Mouse (Mus musculus) neural tube, embryonic 14.5 days (tissue): ENCODE measurements at regions not wholly inside any gene's neighbourhood (a gene's known extent, or its start where the extent isn't known, plus 50 kb on each side); places are given as distances from the start of the nearest gene placed in this dataset.

Experiments used
- ATAC-seq: fragments of 200-750 bp; cut with Nextera tagmentation; 2 replicates; pipeline ENCODE4 v1.8.0; 2017; ENCODE audit warnings: low read depth, mild to moderate bottlenecking, moderate TSS enrichment, moderate library complexity
- H3K27ac ChIP-seq: fragments of 300-500 bp; sonication (generic); 2 replicates; pipeline ENCODE4 v1.5.1; 2014; ENCODE audit warnings: low read depth, mild to moderate bottlenecking, control low read depth, low read length, moderate library complexity, mixed read lengths
- H3K27me3 ChIP-seq: fragments of 300-500 bp; sonication (generic); 2 replicates; pipeline ENCODE4 v1.6.1; 2014; ENCODE audit warnings: low read length; ENCODE audit not compliant: control insufficient read depth, insufficient read depth
- H3K36me3 ChIP-seq: fragments of 300-500 bp; sonication (generic); 2 replicates; pipeline ENCODE4 v1.6.1; 2014; ENCODE audit warnings: low read length, mixed read lengths; ENCODE audit not compliant: control insufficient read depth, insufficient read depth
- H3K4me1 ChIP-seq: fragments of 300-500 bp; sonication (generic); 2 replicates; pipeline ENCODE4 v1.6.1; 2014; ENCODE audit warnings: low read length; ENCODE audit not compliant: control insufficient read depth, insufficient read depth
- H3K4me2 ChIP-seq: fragments of 300-500 bp; sonication (generic); 2 replicates; pipeline ENCODE4 v1.6.1; 2014; ENCODE audit warnings: mild to moderate bottlenecking, low read depth, low read length, control low read depth
- H3K4me3 ChIP-seq: fragments of 300-500 bp; sonication (generic); 2 replicates; pipeline ENCODE4 v1.5.1; 2014; ENCODE audit warnings: low read depth, low read length, control low read depth, mixed read lengths
- H3K9ac ChIP-seq: fragments of 300-500 bp; sonication (generic); replicated peaks from 2 replicates; pipeline ENCODE4 v1.6.1; 2014; ENCODE audit warnings: low read depth, mild to moderate bottlenecking, control low read depth, low read length, mixed read lengths
- H3K9me3 ChIP-seq: fragments of 300-500 bp; sonication (generic); 2 replicates; pipeline ENCODE4 v1.6.1; 2016; ENCODE audit warnings: low read length; ENCODE audit not compliant: control insufficient read depth
- WGBS: fragments of 180-500 bp; shearing (Covaris S2); extraction: QIAGEN DNeasy Blood & Tissue Kit; methylation state at CpG from one replicate; pipeline ENCODE4 v1.1.7; 2014; 5-methylcytosine and 5-hydroxymethylcytosine counted together

GRCm38 (mm10) chr19:30393791-30394190, 155.7 kb downstream of the Dkk1 start:
- Histone ChIP-seq H3K9me3 (no peaks in the 10 kb centered on the region), H3K4me2 (no peak overlapping the region), H3K4me3 (no peak overlapping the region), H3K27me3 (no peaks in the 10 kb centered on the region), H3K4me1 (no peaks in the 10 kb centered on the region), H3K36me3 (no peaks in the 10 kb centered on the region), H3K27ac (no peak overlapping the region), H3K9ac (no peak overlapping the region)
- 73% methylated on average over 5 of the region's 5 CpGs for WGBS
- ATAC-seq = no peak

GRCm38 (mm10) chr19:30406943-30407342, 142.5 kb downstream of the Dkk1 start:
- no peaks in the 10 kb centered on the region for H3K4me1 ChIP-seq
- ATAC-seq = no peak
- H3K4me3 ChIP-seq = no peak overlapping the region
- H3K36me3 ChIP-seq = no peaks in the 10 kb centered on the region
- H3K27me3 ChIP-seq = no peaks in the 10 kb centered on the region
- no peaks in the 10 kb centered on the region for H3K9me3 ChIP-seq
- H3K27ac ChIP-seq = no peak overlapping the region
- no peak overlapping the region for H3K4me2 ChIP-seq
- no peak overlapping the region for H3K9ac ChIP-seq
- 73% methylated on average over 6 of the region's 6 CpGs for WGBS

- H3K27ac ChIP-seq = peak overlapping the region; percentile 48; the same call in 1 of the 2 replicates
- H3K27me3 ChIP-seq = no peaks in the 10 kb centered on the region
- H3K36me3 ChIP-seq = no peaks in the 10 kb centered on the region
- H3K9ac ChIP-seq = no peak overlapping the region
- H3K9me3 ChIP-seq = no peaks in the 10 kb centered on the region
- peak overlapping the region; percentile 32 for H3K4me2 ChIP-seq
- 10% methylated on average over 10 of the region's 10 CpGs for WGBS
- H3K4me3 ChIP-seq = 0 out of 2 replicates have a peak overlapping the region, but pooled peaks have one; percentile 7
- H3K4me1 ChIP-seq = peaks cover 7% of the 10 kb centered on the region; the same call in 1 of the 2 replicates
- peak; percentile 92 for ATAC-seq
These were observed 129.7 kb downstream of the Dkk1 start for GRCm38 (mm10) chr19:30419556-30420280.

- Histone ChIP-seq H3K9me3 (no peaks in the 10 kb centered on the region), H3K36me3 (no peaks in the 10 kb centered on the region), H3K27ac (no peak overlapping the region), H3K9ac (no peak overlapping the region), H3K27me3 (no peaks in the 10 kb centered on the region), H3K4me3 (no peak overlapping the region), H3K4me2 (no peak overlapping the region), H3K4me1 (no peaks in the 10 kb centered on the region)
- 81% methylated on average over 2 of the region's 2 CpGs for WGBS
- ATAC-seq = no peak
These were observed 123.8 kb downstream of the Dkk1 start for GRCm38 (mm10) chr19:30425627-30426026.

- Histone ChIP-seq H3K27ac (no peak overlapping the region), H3K4me1 (no peaks in the 10 kb centered on the region), H3K27me3 (no peaks in the 10 kb centered on the region), H3K4me2 (no peak overlapping the region), H3K9me3 (no peaks in the 10 kb centered on the region), H3K9ac (no peak overlapping the region), H3K36me3 (no peaks in the 10 kb centered on the region), H3K4me3 (no peak overlapping the region)
- ATAC-seq = no peak; the same call in 1 of the 2 replicates
- 4% methylated on average over 2 of the region's 2 CpGs for WGBS
These were observed 122.0 kb downstream of the Dkk1 start for GRCm38 (mm10) chr19:30427484-30427883.

GRCm38 (mm10) chr19:30433141-30433540, 116.3 kb downstream of the Dkk1 start:
- WGBS = 100% methylated on average over 1 of the region's 1 CpGs
- H3K27ac ChIP-seq = no peak overlapping the region
- ATAC-seq = no peak
- no peak overlapping the region for H3K9ac ChIP-seq
- H3K9me3 ChIP-seq = no peaks in the 10 kb centered on the region
- no peaks in the 10 kb centered on the region for H3K27me3 ChIP-seq
- H3K4me1 ChIP-seq = no peaks in the 10 kb centered on the region
- H3K4me3 ChIP-seq = no peak overlapping the region
- H3K36me3 ChIP-seq = no peaks in the 10 kb centered on the region
- no peak overlapping the region for H3K4me2 ChIP-seq

GRCm38 (mm10) chr19:30435054-30435738, 114.3 kb downstream of the Dkk1 start:
- WGBS = 54% methylated on average over 12 of the region's 12 CpGs
- no peak overlapping the region for H3K27ac ChIP-seq

GRCm38 (mm10) chr19:30450869-30451542, 98.5 kb downstream of the Dkk1 start:
- H3K27me3 ChIP-seq = no peaks in the 10 kb centered on the region
- no peak overlapping the region for H3K27ac ChIP-seq
- H3K9ac ChIP-seq = no peak overlapping the region
- H3K4me2 ChIP-seq = no peak overlapping the region
- 80% methylated on average over 13 of the region's 13 CpGs for WGBS
- H3K4me1 ChIP-seq = no peaks in the 10 kb centered on the region
- ATAC-seq = no peak
- H3K4me3 ChIP-seq = no peak overlapping the region
- no peaks in the 10 kb centered on the region for H3K36me3 ChIP-seq
- no peaks in the 10 kb centered on the region for H3K9me3 ChIP-seq

More at GRCm38 (mm10) chr19:30435054-30435738, 114.3 kb downstream of the Dkk1 start:
- H3K4me3 ChIP-seq = no peak overlapping the region
- no peak overlapping the region for H3K9ac ChIP-seq
- no peaks in the 10 kb centered on the region for H3K4me1 ChIP-seq
- H3K9me3 ChIP-seq = no peaks in the 10 kb centered on the region
- H3K36me3 ChIP-seq = no peaks in the 10 kb centered on the region
- H3K4me2 ChIP-seq = no peak overlapping the region
- ATAC-seq = peak; percentile 74
- H3K27me3 ChIP-seq = no peaks in the 10 kb centered on the region

GRCm38 (mm10) chr19:30451543-30451920, 97.9 kb downstream of the Dkk1 start:
- WGBS = 49% methylated on average over 8 of the region's 8 CpGs
- no peak for ATAC-seq

More at GRCm38 (mm10) chr19:30451543-30451920, 97.9 kb downstream of the Dkk1 start:
- Histone ChIP-seq H3K27ac (no peak overlapping the region), H3K4me3 (no peak overlapping the region), H3K4me1 (no peaks in the 10 kb centered on the region), H3K9ac (no peak overlapping the region), H3K27me3 (no peaks in the 10 kb centered on the region), H3K36me3 (no peaks in the 10 kb centered on the region), H3K4me2 (no peak overlapping the region), H3K9me3 (no peaks in the 10 kb centered on the region)
